Mouse (Mus musculus) olfactory bulb, adult 2 months (tissue): ENCODE data around the gene Olfr1381.
"Not testable (repeated sequence)": the region's sequence is repeated elsewhere in the genome, so short reads cannot be mapped to it uniquely, and the experiment has no call there.

Experiments used
- CTCF ChIP-seq: fragments of 200-500 bp; IDR thresholded peaks from 2 replicates; pipeline ENCODE4 v1.5.1; 2012; ENCODE audit warnings: low read depth, mild to moderate bottlenecking, low read length, moderate library complexity; ENCODE audit not compliant: insufficient read depth
- POLR2A ChIP-seq: fragments of 200-500 bp; IDR thresholded peaks from 2 replicates; pipeline ENCODE4 v1.6.1; 2012; ENCODE audit warnings: mild to moderate bottlenecking, low read depth, low read length, moderate library complexity; ENCODE audit not compliant: insufficient read depth

DNA sequence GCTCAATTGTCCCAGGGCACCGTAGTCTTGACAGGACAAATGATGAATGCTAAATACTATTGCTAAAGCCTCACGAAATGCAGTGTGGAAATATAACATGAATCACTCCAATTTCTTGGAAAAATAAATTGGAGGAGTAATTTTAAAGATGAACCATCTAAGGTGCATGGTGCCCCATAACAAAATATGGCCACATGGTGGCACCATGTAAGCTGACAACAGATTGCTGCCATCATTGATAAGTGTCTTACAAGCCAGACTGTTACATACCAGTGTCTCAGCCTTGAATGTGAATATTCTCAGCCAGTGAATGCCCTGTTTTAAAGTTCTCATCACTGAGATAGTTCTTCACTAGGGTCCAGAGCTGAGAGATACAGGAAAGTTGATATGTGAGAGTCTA is 53.9 kb downstream of the Olfr1381 start:
- not testable (repeated sequence) for TF ChIP-seq POLR2A, CTCF
